Mouse (Mus musculus): ENCODE measurements at regions not wholly inside any gene's neighbourhood (a gene's known extent, or its start where the extent isn't known, plus 50 kb on each side); places are given as distances from the start of the nearest gene placed in this dataset.
A peak's percentile ranks its signal among the peaks of the same experiment; 100 is the strongest.

DNA sequence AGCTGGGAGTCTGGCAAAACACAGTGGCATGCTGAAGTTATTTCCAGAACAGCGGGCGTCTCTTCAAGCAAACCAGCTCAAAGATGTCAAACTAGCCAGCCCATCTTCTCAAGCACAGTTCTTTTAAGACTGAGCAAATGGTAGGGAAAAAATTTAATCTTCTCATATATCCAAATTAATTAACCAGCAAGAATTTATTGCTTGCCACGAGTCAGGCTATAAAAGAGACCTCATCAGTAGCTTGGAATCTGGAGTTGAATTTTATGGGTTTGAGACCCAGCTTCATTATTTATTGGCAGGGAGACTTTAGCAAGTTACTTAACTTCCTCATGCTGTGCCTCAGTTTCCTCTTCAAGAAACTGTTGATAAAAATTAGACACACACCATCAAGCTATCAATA, 742.5 kb upstream of the Tmpo start:
- 79% methylated on average over 3 of the region's 3 CpGs for WGBS
- ATAC-seq (ENCODE audit: insufficient read depth, low FRiP score, low read depth), result no peak
- H3K27ac ChIP-seq, result no peak overlapping the region
- H3K9ac ChIP-seq, result no peak overlapping the region
- H3K27me3 ChIP-seq (replicated peaks), result no peaks in the 10 kb centered on the region
- no peaks in the 10 kb centered on the region for H3K9me3 ChIP-seq
- H3K36me3 ChIP-seq, result no peaks in the 10 kb centered on the region
- no peaks in the 10 kb centered on the region for H3K4me1 ChIP-seq
- no peak overlapping the region for H3K4me3 ChIP-seq (replicated peaks)
- H3K4me2 ChIP-seq, result no peak overlapping the region

DNA sequence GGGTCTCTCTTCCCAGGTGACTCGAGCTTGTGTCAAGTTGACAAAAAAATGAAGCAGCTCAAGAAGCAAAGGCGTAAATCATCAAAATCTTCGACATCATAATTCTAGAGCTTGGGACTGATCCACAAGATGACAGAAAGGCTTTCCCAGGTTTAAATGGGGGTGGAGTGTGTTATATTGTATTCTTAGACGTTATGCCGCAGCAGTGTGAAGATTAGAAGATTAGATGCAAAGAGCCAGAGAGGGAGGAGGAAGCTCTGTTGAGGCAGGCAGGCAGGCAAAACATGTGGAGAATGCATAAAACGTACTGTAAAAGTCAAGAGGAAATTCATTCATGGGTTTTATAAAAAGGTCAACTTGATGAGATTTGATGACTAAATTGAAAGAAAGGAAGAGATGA, 708.7 kb upstream of the Tmpo start:
- no peaks in the 10 kb centered on the region for H3K9me3 ChIP-seq
- H3K4me3 ChIP-seq (replicated peaks), result no peak overlapping the region
- H3K27me3 ChIP-seq (replicated peaks), result no peaks in the 10 kb centered on the region
- H3K4me2 ChIP-seq, result no peak overlapping the region
- ATAC-seq (ENCODE audit: insufficient read depth, low FRiP score, low read depth), result no peak
- H3K9ac ChIP-seq, result no peak overlapping the region
- no peaks in the 10 kb centered on the region for H3K36me3 ChIP-seq
- 74% methylated on average over 6 of the region's 6 CpGs for WGBS
- H3K27ac ChIP-seq, result no peak overlapping the region
- H3K4me1 ChIP-seq, result no peaks in the 10 kb centered on the region

DNA sequence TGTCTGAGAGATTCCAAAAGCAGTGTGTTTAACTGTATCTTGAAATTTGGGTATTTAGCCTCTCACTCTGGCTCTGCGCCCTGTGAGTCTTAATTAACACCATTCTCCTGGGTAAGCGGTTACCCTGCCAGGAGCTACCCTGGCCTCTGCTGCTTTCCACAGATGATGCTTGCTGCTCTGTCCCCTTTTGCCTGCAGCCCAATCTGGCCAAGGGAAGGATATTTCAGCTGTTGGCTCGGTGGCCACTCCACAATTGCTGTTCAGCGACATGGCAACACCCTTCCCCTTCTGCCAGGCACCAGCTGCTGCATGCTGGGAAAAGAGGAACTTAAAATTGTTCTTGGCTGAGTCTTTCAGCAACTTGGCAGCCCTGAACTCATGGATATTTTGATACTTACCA, 707.4 kb upstream of the Tmpo start:
- Histone ChIP-seq H3K27me3 (replicated peaks) (no peaks in the 10 kb centered on the region), H3K9me3 (no peaks in the 10 kb centered on the region), H3K27ac (no peak overlapping the region), H3K9ac (no peak overlapping the region), H3K4me1 (no peaks in the 10 kb centered on the region), H3K36me3 (no peaks in the 10 kb centered on the region), H3K4me3 (replicated peaks) (no peak overlapping the region), H3K4me2 (no peak overlapping the region)
- 81% methylated on average over 4 of the region's 4 CpGs for WGBS
- no peak for ATAC-seq (ENCODE audit: insufficient read depth, low FRiP score, low read depth)

DNA sequence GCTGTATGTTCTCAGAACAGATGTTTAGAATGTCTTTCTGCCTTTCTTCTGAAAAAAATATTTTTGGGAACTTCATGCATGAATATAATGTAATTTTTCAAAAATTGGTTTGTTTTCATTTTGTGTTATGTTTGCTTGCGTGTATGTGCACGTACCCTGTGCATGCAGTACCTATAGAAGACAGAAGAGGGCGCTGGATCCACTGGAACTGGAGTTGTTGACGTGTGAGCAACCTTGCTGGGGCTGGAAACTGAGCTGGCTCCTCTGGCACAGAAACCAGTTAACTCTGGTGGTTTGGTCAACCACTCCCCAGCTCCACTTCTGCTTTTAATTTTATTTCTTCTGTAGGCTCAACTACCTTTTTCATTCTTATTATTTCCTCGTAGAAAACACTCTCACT, 702.0 kb upstream of the Tmpo start:
- H3K27ac ChIP-seq, result no peak overlapping the region
- WGBS, result 59% methylated on average over 5 of the region's 5 CpGs
- H3K27me3 ChIP-seq (replicated peaks), result no peaks in the 10 kb centered on the region
- H3K4me3 ChIP-seq (replicated peaks), result no peak overlapping the region
- H3K4me2 ChIP-seq, result no peak overlapping the region
- no peaks in the 10 kb centered on the region for H3K36me3 ChIP-seq
- H3K9ac ChIP-seq, result no peak overlapping the region
- no peaks in the 10 kb centered on the region for H3K9me3 ChIP-seq
- no peaks in the 10 kb centered on the region for H3K4me1 ChIP-seq
- no peak for ATAC-seq (ENCODE audit: insufficient read depth, low FRiP score, low read depth)

DNA sequence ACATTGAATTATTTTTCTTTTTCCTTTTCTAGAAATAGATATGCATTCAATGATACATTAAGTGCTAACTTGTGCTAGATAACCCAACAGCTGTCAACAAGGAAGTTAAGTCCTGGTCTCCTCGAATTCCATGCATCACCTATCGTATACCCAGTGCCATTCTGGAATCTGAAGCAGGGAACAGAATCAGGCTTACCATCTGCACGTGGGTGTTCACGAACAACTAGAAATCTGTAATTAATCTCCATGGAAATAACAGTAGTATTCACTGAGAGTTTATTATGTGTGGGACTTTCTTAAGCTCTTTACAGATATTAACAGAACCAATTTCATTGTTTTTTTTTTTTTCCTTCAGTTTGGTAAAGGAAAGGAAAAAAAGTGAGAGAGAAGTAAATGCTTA, 701.4 kb upstream of the Tmpo start:
- no peak for ATAC-seq (ENCODE audit: insufficient read depth, low FRiP score, low read depth)
- 79% methylated on average over 4 of the region's 4 CpGs for WGBS
- no peaks in the 10 kb centered on the region for H3K36me3 ChIP-seq

DNA sequence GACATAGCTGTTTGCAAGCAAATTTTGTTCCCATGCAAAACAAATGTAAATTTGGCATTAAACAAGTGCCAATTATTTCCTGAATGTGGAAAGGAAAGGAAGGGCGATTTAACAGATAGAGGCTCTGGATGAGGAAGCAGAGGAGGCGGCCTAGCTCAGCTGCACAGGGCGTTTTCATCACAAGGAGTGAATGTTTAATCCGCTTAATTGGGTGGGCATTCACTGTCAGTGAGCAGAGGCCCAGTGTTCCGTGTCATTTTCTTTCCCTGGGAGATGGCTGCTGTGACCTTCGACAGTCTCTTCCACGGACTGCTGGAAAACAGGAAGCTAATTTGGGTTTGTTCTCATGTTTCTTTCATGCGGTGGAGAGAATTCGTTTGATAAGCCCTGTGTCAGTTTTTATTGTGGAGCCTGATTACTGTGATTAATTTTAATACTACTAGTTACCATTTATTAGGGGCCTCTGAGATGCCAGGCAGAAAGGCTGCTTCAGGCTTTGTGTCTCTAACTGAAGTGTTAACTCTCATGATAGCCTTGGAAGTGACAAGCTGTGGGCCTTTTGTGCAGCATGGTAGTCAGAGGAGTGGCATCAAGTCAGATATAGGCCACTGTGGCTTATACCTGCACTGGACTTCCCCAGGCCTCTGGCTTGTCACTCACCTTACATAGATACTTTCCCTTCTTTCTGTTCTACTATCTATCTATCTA, 700.6 kb upstream of the Tmpo start:
- Histone ChIP-seq H3K36me3 (no peaks in the 10 kb centered on the region), H3K4me3 (replicated peaks) (no peak overlapping the region), H3K4me2 (no peak overlapping the region), H3K9ac (no peak overlapping the region), H3K4me1 (no peaks in the 10 kb centered on the region), H3K27ac (no peak overlapping the region), H3K9me3 (no peaks in the 10 kb centered on the region), H3K27me3 (replicated peaks) (no peaks in the 10 kb centered on the region)
- 55% methylated on average over 9 of the region's 9 CpGs for WGBS
- ATAC-seq (ENCODE audit: insufficient read depth, low FRiP score, low read depth), result no peak

More for the DNA sequence above, 701.4 kb upstream of the Tmpo start:
- no peaks in the 10 kb centered on the region for H3K9me3 ChIP-seq
- H3K4me3 ChIP-seq (replicated peaks), result no peak overlapping the region
- H3K27ac ChIP-seq, result no peak overlapping the region
- H3K27me3 ChIP-seq (replicated peaks), result no peaks in the 10 kb centered on the region
- H3K4me1 ChIP-seq, result no peaks in the 10 kb centered on the region
- H3K9ac ChIP-seq, result no peak overlapping the region
- H3K4me2 ChIP-seq, result no peak overlapping the region

DNA sequence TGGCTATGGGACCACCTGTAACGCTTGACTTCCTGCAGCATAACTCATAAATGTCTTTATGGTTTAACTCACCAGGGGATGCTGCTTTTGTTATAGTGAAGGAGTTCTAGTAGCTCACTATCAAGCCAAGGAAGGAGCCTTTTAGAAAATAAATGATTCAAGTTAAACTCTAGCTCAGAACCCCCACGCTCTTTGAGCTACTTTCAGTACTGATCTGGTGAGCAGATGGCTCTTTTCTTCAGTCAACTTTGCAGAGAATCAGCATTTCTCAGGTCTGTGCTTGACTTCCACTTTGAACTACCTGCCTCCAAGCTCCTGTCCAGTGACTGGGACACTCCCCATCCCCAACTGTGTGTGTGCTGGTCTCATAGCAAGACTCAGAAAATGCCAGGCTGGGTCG, 694.3 kb upstream of the Tmpo start:
- Histone ChIP-seq H3K4me1 (no peaks in the 10 kb centered on the region), H3K9me3 (no peaks in the 10 kb centered on the region), H3K27ac (no peak overlapping the region), H3K4me2 (no peak overlapping the region), H3K9ac (no peak overlapping the region), H3K36me3 (no peaks in the 10 kb centered on the region), H3K27me3 (replicated peaks) (no peaks in the 10 kb centered on the region), H3K4me3 (replicated peaks) (no peak overlapping the region)
- ATAC-seq (ENCODE audit: insufficient read depth, low FRiP score, low read depth), result no peak
- 71% methylated on average over 3 of the region's 3 CpGs for WGBS

DNA sequence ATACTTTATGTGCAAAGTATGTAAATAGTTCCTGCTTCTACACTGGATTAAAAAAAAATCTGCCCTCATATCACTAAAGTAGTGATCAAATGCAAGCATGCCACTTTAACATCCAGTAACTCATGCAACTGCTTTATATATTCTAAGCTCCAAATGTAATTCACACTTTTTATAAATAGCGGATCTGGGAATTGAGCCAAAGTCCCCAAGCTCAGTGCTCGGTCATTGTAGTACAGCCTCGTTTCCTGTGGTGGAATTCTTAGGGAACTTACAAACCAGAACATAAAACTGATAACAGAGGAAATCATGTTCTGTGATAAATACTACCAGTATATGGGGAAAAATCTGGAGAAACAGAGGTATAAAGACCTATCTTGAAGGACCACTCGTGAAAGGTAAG, 690.1 kb upstream of the Tmpo start:
- H3K9me3 ChIP-seq, result no peaks in the 10 kb centered on the region
- no peaks in the 10 kb centered on the region for H3K27me3 ChIP-seq (replicated peaks)
- H3K4me1 ChIP-seq, result no peaks in the 10 kb centered on the region
- no peak for ATAC-seq (ENCODE audit: insufficient read depth, low FRiP score, low read depth)
- H3K36me3 ChIP-seq, result no peaks in the 10 kb centered on the region
- H3K4me3 ChIP-seq (replicated peaks), result no peak overlapping the region
- no peak overlapping the region for H3K9ac ChIP-seq
- no peak overlapping the region for H3K4me2 ChIP-seq
- WGBS, result 43% methylated on average over 4 of the region's 4 CpGs
- H3K27ac ChIP-seq, result no peak overlapping the region

DNA sequence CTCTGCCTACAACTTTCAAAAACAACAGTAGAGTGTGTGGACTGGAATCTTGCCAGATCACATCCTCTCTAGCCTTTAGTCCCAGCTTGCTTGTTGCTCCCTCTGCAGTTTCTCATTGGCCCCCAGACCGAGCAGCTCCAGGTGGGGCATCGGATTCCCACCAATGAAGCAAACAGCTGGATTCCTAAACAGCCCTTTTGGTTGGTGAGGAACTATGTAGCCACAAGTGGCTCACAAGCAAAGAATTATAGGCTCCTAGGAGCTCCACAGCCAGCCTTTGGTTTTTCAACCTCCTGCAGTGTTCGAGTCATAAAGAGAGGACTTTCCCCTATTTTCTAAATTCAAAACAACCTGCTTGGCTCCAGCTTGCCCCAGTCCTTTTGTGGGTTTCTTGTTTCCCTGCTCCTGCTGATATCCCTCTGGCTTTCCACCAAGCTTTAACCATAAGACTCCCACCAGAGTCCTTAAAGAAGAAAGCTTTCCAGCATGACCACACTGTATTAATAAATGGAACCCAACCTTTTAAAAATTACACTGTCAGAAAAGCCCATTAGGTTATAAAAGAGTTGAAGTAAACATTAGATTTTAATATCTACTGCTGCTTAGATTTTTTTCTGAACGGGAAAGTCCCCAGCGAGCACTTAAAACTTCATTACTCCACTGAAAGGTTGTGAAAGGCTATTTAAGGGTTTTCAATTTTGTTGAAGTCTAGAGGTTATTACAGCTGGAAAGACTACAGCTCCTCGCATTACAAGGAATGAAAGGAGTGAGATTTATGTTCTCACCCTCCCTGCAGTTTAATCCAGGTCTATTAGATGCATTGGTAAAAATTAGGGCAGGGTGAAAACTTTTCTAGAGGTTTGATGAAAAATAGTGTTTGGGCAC, 677.8 kb upstream of the Tmpo start:
- H3K4me2 ChIP-seq, result no peak overlapping the region
- H3K4me1 ChIP-seq, result no peaks in the 10 kb centered on the region
- H3K4me3 ChIP-seq (replicated peaks), result no peak overlapping the region
- H3K27me3 ChIP-seq (replicated peaks), result no peaks in the 10 kb centered on the region
- no peak overlapping the region for H3K9ac ChIP-seq
- H3K36me3 ChIP-seq, result no peaks in the 10 kb centered on the region
- 34% methylated on average over 6 of the region's 6 CpGs for WGBS
- peak; percentile 35; the same call in 1 of the 2 replicates for ATAC-seq (ENCODE audit: insufficient read depth, low FRiP score, low read depth)
- no peaks in the 10 kb centered on the region for H3K9me3 ChIP-seq
- no peak overlapping the region for H3K27ac ChIP-seq

DNA sequence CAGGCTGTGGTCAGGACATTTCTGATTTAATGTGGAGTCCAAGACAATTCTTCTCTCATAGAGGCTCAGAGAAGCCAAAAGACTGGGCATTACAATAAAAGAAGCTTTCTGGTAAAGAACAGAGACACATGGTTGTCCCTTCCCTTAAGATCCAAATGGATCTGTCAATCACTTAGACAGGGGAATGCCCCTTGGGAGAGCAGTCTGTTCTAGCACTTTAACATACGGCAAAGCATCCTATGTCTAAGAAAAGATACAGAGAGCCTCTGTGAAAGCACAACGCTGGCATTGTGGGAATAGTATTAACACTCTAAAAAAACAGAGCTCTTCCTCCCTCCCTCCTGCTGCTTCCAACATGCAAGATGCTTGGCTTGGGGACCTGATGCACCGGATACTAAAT, 646.0 kb upstream of the Tmpo start:
- ATAC-seq (ENCODE audit: insufficient read depth, low FRiP score, low read depth), result no peak
- no peak overlapping the region for H3K27ac ChIP-seq
- no peaks in the 10 kb centered on the region for H3K36me3 ChIP-seq
- H3K4me2 ChIP-seq, result no peak overlapping the region
- WGBS, result 71% methylated on average over 3 of the region's 3 CpGs
- H3K4me1 ChIP-seq, result no peaks in the 10 kb centered on the region
- H3K9me3 ChIP-seq, result no peaks in the 10 kb centered on the region
- no peaks in the 10 kb centered on the region for H3K27me3 ChIP-seq (replicated peaks)
- H3K4me3 ChIP-seq (replicated peaks), result no peak overlapping the region
- no peak overlapping the region for H3K9ac ChIP-seq

DNA sequence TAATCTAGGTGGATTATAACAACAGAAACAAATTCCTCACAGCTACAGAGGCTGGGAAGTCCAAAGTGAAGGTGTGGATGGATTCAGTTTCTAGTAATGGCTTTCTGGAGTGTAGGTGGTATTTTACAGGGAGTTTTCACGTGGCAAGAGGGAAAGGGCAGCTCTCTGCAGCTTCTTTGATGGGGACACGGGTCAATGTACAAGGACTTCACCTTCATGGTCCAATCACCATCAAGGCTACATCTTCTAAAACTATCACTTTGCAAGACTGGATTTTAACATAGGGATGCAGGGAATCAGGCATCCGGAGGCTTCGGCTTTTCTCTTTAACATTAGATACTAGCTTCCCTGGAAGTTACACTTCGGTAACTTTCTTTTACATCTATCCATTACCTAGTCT, 642.4 kb upstream of the Tmpo start:
- 89% methylated on average over 5 of the region's 5 CpGs for WGBS
- Histone ChIP-seq H3K4me1 (no peaks in the 10 kb centered on the region), H3K36me3 (no peaks in the 10 kb centered on the region), H3K27ac (no peak overlapping the region), H3K9me3 (no peaks in the 10 kb centered on the region), H3K27me3 (replicated peaks) (no peaks in the 10 kb centered on the region), H3K9ac (no peak overlapping the region), H3K4me3 (replicated peaks) (no peak overlapping the region), H3K4me2 (no peak overlapping the region)
- ATAC-seq (ENCODE audit: insufficient read depth, low FRiP score, low read depth), result no peak

DNA sequence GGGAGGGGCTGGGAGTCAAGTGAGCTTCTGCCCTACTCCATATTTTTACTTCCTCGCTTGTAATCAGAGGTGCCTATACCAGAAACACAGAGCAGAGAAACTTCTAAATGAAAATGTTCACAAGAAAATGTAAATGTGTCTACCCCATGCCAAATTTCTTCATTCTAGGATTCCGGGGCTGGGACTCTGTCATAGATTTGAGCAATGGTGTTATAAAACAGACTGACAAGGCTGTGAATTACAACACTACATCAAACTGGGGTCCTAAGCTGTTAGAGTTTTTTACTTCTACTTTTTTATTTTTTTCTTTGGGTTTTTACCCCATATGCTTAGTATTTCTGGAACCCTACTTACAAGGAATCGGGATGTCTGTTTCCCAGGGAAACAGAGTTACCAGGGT, 623.8 kb upstream of the Tmpo start:
- H3K4me3 ChIP-seq (replicated peaks), result no peak overlapping the region
- no peaks in the 10 kb centered on the region for H3K36me3 ChIP-seq
- H3K9ac ChIP-seq, result no peak overlapping the region
- no peak overlapping the region for H3K4me2 ChIP-seq
- no peaks in the 10 kb centered on the region for H3K4me1 ChIP-seq
- 69% methylated on average over 3 of the region's 3 CpGs for WGBS
- H3K27ac ChIP-seq, result no peak overlapping the region
- no peaks in the 10 kb centered on the region for H3K27me3 ChIP-seq (replicated peaks)
- ATAC-seq (ENCODE audit: insufficient read depth, low FRiP score, low read depth), result no peak
- H3K9me3 ChIP-seq, result no peaks in the 10 kb centered on the region

Data from stomach, embryonic 15.5 days (tissue).